Mouse (Mus musculus): ENCODE measurements around the gene AL732309.1. TPM values are rescaled to one million over a fixed set of nuclear protein-coding genes. Genes with fewer than 3 reads are reported as not detected.

The AL732309.1 gene
- total RNA-seq, 2 experiments from 2014 or later, result 2.2 to 4.4 TPM

DNA sequence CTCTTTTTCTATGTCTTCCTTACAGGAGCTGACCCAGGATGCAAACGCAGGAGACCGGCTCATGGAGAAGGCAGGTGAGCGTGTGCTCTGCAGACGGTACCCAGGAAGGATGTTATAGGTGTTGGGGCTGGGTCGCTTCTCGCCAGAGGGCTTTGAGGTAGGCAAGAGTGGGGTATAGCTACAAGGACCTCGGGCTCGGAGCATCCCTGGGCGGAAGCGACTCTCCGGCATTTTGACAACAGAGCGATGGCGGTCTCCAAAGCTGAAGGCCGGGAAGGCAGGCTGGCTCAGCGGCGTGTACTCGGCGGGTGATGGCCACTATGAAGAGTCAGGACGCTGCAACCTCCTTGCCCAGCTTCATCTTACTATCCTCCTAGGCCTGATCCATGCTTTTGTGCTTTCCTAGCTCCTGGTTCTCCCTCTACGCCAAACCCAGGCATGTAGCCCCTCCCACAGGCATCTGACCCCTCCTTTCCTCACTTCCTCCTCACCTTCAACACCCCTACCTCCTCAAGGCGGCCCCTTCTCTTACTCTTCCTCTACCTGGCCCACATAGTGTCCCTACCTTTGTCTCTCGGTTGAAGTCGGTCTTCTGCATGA, 33.3 kb downstream of the AL732309.1 start:
- no peak for DNase-seq

DNA sequence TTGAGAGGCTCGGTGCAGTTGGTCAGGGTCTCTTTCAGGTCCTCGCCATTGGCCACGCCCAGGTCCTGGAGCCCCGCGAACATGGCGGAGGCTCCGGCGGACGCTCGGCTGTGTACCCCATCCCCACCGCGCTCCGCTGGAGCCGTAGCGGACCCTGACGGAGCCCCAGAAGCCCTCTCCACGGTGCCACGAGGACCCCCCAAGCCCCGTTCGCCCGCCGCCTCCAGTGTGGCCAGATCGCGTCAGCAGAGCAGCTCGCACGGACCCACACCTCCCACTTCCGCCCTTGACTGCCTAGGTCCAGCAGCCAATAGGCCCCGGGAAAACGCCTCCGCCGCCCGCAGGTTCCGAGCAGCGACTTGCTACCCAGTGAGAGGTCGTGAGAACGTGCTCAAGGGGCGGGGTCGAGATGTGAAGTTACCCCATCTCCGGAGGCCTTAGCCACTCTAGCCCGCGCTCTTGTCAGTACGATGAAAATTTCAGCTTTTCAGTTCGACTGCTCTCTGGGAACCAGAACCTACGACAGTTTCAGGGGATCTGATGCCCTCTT, 35.5 kb downstream of the AL732309.1 start, which contains the start of gene Nelfb:
Gene Nelfb, minus strand, starts transcription at position 369 of the 550 bp plus-strand sequence.
- peak; percentile 85 to 86 for DNase-seq

DNA sequence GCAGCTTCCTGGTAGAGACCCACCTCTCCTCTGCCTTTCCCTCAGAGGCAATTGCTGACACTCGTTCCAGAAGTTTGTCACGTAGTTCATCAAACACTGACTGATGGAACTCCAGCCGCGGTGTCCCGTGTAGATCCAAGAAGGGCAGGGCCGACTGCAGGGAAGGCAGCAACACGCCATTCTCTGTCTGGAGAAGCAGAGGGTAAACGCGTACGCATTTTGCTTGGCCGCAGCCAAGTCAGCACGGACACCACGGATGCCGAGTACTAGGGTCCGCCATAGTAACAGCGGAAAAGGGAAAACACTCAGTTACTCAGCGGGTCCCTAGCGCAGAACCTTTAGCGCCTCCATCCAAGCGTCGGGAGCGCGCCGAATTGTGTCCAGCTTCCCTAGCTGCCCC, 36.0 kb downstream of the AL732309.1 start:
- no peak for DNase-seq

GRCm38 (mm10) chr2:25207593-25207992, 39.1 kb downstream of the AL732309.1 start:
- no peak for DNase-seq

- DNase-seq, result no peak
Measured at GRCm38 (mm10) chr2:25203631-25204214, 42.9 kb downstream of the AL732309.1 start.

DNA sequence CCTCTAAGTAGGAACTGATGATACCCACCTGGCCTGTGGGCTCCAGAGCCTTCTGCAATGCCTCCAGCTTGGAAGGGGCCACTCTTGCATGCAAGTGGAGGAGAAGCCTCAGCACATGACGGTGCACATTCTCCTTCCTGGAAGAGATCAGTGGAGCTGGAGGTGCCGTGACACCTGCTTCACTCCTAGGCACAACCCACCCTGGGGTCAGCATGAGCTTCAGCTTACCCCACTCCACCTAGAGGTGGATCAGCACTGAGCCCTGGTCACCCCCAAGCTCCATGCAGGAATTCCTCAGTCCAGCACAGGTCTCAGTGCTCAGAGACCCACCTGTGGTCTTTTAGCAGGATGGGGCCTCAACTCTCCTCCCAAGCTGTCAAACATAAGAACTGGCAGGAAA, 46.0 kb downstream of the AL732309.1 start:
- DNase-seq, result no peak

- no peak for DNase-seq
Measured at GRCm38 (mm10) chr2:25197946-25198345, 48.7 kb downstream of the AL732309.1 start.

- DNase-seq, result no peak
Measured at GRCm38 (mm10) chr2:25197191-25197590, 49.5 kb downstream of the AL732309.1 start.

DNA sequence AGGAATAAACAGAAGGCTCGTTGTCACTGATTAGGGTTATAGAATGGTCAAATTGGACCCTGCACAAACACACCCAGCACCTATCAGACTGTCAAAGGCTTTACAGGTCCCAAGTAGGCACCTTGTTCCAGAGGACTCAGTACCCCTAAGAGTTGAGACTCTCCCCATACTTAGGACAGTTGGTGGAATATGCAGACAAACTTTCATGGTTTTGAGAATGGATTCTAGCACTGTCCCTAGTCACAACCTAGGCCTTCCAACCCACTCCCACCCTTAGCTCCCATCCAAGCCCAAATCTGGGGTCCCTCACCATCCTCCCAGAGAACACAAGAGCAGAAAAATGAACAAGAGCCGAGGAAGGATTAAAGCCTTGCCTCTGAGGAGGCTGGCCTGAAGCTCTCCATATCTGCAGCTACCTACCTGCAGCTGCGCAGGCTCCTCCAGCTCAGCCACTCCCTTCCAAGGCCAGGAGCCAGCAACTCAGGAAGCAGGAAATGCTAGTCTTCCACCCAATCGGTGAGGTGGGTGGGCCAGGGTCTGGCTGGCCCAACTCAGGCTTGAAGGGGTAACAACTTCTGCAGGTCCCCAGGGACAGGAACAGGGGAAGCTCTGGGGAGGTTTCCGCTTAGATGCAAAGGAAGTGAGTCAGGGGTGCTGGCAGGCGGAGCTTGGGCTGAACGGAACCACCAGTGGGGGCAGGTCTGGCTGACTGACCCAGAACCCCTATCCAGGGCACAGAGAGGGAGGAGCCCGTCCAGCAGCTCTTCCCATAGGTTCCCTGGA, 50.3 kb downstream of the AL732309.1 start, which contains the start of gene Tor4a:
Gene Tor4a, minus strand, starts transcription at position 715 of the 783 bp plus-strand sequence.
- DNase-seq, result no peak

- DNase-seq, result no peak
Measured at GRCm38 (mm10) chr2:25195211-25196156, 51.2 kb downstream of the AL732309.1 start.

Other genes with a start within 250 kb of the AL732309.1 start
- gene Nsmf, start 192.5 kb downstream of the AL732309.1 start, total RNA-seq (2021), result 100 to 1,000 TPM; 948 to 958 TPM
- gene Entpd8, start 166.6 kb downstream of the AL732309.1 start, total RNA-seq (2021), result not detected
- gene Noxa1, start 151.7 kb downstream of the AL732309.1 start, total RNA-seq (2021), result not detected
- gene Nrarp, start 66.1 kb downstream of the AL732309.1 start, total RNA-seq (2021), result 10 to 100 TPM; 21.3 to 21.5 TPM
- 1 to 10 TPM; 1.3 to 1.8 TPM for gene Tor4a, start 50.0 kb downstream of the AL732309.1 start, total RNA-seq (2021)
- gene Nelfb, start 35.4 kb downstream of the AL732309.1 start, total RNA-seq (2021), result 10 to 100 TPM; 55.1 to 58.1 TPM
- not detected for gene Stpg3, start 32.2 kb downstream of the AL732309.1 start, total RNA-seq (2021)
- not detected for gene Fam166a, start 28.1 kb downstream of the AL732309.1 start, total RNA-seq (2021)
- 100 to 1,000 TPM; 309 to 323 TPM for gene Tubb4b, start 22.2 kb downstream of the AL732309.1 start, total RNA-seq (2021)
- not detected for gene Slc34a3, start 12.5 kb downstream of the AL732309.1 start, total RNA-seq (2021)
- not detected for gene Rnf224, start 10.1 kb downstream of the AL732309.1 start, total RNA-seq (2021)
- 100 to 1,000 TPM; 223 to 232 TPM for gene Rnf208, start 4.6 kb downstream of the AL732309.1 start, total RNA-seq (2021)
- not detected for gene Cysrt1, start 4.4 kb downstream of the AL732309.1 start, total RNA-seq (2021)
- 10 to 100 TPM; 35.5 to 40.4 TPM for gene Tmem203, start 8.6 kb upstream of the AL732309.1 start, total RNA-seq (2021)
- gene Tprn, start 15.8 kb upstream of the AL732309.1 start, total RNA-seq (2021), result 10 to 100 TPM; 19.4 to 23.1 TPM
- gene Ssna1, start 25.6 kb upstream of the AL732309.1 start, total RNA-seq (2021), result 10 to 100 TPM; 65.0 to 69.4 TPM
- gene Anapc2, start 25.6 kb upstream of the AL732309.1 start, total RNA-seq (2021), result 10 to 100 TPM; 83.0 to 83.3 TPM
- gene Tmem210, start 41.3 kb upstream of the AL732309.1 start, total RNA-seq (2021), result not detected
- not detected for gene Lrrc26, start 43.1 kb upstream of the AL732309.1 start, total RNA-seq (2021)
- 100 to 1,000 TPM; 420 to 431 TPM for gene Grin1, start 72.3 kb upstream of the AL732309.1 start, total RNA-seq (2021)
- gene Man1b1, start 85.5 kb upstream of the AL732309.1 start, total RNA-seq (2021), result 10 to 100 TPM; 50.6 to 52.3 TPM
- 10 to 100 TPM; 26.1 to 38.4 TPM for gene Dpp7, start 109.5 kb upstream of the AL732309.1 start, total RNA-seq (2021)
- gene Uap1l1, start 118.8 kb upstream of the AL732309.1 start, total RNA-seq (2021), result 10 to 100 TPM; 10.8 to 13.8 TPM
- gene Sapcd2, start 125.5 kb upstream of the AL732309.1 start, total RNA-seq (2021), result 1 to 10 TPM; 3.7 to 4.6 TPM
- 10 to 100 TPM; 14.9 to 16.1 TPM for gene Entpd2, start 149.0 kb upstream of the AL732309.1 start, total RNA-seq (2021)
- 100 to 1,000 TPM; 422 to 431 TPM for gene Npdc1, start 152.5 kb upstream of the AL732309.1 start, total RNA-seq (2021)
- gene Fut7, start 176.4 kb upstream of the AL732309.1 start, total RNA-seq (2021), result under 1 TPM; 0.87 to 0.94 TPM
- gene Abca2, start 181.8 kb upstream of the AL732309.1 start, total RNA-seq (2021), result 100 to 1,000 TPM; 147 to 167 TPM
- under 1 TPM in 1 of 2 experiments, not detected in 1; 0.66 TPM for gene Clic3, start 210.0 kb upstream of the AL732309.1 start, total RNA-seq (2021)
- 10 to 100 TPM; 46.2 to 62.8 TPM for gene Paxx, start 214.2 kb upstream of the AL732309.1 start, total RNA-seq (2021)
- gene Ptgds, start 223.2 kb upstream of the AL732309.1 start, total RNA-seq (2021), result 100 to 1,000 TPM; 435 to 800 TPM
- gene Lcn12, start 247.0 kb upstream of the AL732309.1 start, total RNA-seq (2021), result not detected